Mouse (Mus musculus): ENCODE results near the gene Gjc2.
A peak's percentile ranks its signal among the peaks of the same experiment; 100 is the strongest.
"Not testable (repeated sequence)": the region's sequence is repeated elsewhere in the genome, so short reads cannot be mapped to it uniquely, and the experiment has no call there.

Gene Gjc2

DNA sequence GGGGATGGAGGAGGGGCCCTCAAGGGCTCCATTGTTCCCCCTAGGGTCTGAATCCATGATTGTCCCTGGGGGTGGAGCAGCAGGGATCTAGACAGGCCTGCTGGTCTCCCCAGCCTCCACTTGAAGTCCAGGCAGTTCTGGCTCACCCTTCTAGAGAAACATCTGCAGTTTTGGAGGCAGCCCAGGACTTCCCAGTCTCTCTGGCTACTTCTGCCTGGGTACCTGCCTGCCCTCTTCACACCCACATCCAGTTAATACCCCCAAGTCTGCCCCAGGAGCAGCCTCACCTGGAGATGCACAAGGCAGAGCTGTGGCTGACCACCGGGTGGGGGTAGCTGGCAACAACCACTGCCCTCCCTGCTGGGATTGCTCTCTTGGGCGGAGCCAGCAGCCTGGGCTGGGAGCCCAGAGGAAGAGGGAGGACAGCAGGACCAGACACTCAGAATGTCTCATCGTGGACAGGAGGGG is at the start of gene Gjc2:
TSS of gene Gjc2 (minus strand) at position 350 of the 468 bp plus-strand sequence.
- DNase-seq, result peak; percentile 53

DNA sequence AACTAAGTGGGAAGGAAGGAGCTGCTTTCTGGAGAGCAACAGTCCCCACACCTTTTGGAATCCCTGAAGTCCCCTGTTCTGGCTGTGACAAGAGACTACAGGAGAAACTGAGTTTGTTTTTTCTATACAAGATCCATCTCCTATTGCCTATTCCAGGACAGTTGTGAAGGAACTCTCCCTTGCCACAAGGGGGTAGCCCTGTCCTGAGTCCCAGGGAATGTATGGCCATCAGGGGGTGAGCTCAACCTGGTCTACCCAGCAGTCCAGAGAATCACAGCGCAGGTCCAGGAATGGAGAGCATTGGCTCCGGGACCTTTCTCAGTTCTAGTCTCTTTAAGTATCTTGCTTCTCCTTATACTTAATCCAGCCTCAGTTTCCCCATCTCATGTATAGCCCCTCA is 49.8 kb upstream of the Gjc2 start:
- no peak for DNase-seq

DNA sequence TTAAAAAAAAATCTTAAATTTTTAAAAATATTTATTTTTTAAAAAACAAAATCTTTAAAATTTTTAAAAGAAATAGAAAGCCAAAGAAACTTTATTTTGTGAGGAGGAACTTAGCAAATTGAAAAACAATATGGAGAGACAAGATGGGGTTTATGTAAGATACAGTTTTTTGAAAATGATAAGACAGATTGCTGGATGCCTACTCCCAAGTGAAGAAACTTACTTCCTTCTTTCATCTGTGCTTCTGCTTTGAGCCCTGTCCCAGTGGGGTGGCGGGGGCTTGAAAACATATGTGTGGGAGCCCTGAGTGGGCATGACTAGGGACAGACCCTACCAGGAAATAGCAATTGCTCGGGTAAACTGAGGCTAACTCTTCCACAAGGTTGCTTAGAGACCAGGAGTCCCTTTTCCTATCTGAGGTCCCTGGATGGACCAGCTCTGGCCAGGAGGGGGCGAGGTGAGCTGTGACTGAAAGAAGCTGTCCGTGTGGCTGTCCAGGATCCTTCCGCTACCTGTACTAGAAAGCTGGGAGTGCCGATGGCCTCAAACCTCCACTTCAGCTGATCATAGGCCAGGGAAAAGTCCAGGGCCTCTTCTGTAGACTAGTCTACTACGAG is 47.2 kb upstream of the Gjc2 start:
- DNase-seq, result peak; percentile 51

DNA sequence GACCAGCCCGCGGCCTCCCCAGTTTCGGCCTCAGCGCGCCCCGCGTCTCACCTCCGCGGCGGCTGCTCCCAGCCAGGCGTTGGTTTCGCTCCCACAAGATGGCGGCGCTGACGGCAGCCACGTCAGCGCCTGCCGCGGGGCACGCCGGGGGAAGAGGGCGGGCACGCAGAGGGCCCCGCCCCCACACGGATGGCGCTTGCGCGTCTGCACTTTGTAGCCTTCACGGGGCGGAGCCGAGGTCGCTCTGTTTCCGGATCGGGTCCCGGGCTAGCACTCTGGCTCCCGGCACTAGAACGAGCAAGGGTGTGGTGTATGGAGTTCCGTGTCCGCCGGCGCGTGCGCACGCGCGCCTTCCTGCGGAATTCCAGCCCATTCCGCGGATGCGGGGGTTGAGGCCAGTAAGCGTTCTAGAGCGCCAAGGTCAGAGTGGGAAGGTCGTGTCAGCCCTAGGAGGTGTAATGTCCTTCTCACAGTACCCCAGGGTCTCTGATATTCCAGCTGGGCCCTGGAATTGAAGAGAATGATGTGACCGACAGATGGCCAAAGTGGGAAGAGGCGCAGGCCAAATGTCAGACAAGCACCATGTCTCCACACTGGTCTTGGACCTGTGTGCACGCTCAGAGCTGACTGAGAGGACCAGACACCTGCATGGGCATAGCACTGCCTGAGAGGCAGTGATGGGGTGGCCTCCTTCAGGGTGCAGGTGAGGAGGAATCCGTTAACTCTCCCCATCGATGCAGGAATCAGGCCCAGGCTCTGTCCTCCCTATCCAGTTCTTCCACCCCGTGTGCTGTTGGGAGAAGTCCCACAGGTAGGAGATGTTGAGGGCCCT is 45.3 kb upstream of the Gjc2 start, which contains the start of gene Arf1:
TSS of gene Arf1 (minus strand) at position 149 of the 832 bp plus-strand sequence.
- peak; percentile 97 for DNase-seq

DNA sequence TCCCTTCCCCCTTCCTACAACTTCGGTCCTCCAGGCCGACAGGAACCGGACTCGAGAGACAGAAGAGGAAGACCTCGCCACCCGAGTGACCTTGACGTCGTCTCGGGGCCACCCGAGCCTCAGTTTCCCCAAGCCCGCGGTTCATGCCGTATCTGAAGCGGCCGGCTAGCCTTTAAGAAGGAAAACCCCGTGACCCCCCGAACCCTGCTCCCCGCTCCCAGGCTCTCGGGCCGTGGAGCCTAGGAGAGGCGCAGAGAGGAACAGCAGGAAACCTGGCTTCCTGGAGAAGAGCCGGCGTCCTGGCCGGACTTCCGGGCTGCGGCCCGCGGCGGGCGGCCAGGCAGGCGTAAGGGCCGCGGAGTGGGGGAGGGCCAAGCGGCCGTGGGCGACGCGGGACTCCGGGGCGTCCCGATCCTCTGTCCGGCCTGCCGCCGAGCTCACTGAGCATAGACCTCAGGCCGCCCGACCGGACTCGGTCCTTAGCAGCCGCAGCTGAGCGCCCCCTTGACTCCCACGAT is 44.6 kb upstream of the Gjc2 start:
- DNase-seq, result no peak

DNA sequence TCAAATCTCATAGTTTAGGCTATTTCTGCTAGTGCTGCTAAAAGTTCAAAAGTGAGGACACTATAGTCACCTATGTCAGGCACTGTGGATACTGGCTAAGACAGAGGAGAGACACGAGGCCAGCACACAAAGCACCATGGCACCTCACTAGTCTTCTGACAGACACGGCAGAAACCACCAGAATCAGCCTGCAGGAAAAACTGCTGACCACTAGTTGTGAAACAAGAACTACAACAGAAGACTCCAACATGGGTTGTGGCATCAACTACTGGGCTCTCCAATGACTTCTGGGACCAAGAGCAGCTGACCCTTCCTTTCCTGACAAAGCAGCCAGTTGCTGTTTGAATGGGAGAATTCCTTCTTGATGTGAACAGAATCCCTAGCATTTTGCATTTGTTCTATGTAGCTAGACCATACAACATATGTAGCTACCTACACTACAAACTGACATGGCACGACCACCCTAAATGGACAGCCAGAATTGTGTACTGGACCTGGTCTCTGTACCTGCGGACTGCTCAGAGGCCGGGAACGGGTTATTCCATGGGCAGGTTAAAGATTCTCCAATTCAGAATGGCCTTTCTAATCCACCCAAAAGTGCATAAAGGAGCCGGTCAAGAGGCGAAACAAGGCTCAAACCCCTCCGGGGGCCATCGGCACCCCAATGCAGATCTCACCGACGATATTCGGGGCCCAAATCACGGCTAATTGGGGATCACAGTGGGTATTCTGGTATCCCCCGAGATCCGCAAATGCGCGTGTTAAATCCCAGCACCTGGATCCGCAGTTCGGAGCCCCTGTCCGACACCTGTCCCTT is 44.0 kb upstream of the Gjc2 start:
- no peak for DNase-seq

DNA sequence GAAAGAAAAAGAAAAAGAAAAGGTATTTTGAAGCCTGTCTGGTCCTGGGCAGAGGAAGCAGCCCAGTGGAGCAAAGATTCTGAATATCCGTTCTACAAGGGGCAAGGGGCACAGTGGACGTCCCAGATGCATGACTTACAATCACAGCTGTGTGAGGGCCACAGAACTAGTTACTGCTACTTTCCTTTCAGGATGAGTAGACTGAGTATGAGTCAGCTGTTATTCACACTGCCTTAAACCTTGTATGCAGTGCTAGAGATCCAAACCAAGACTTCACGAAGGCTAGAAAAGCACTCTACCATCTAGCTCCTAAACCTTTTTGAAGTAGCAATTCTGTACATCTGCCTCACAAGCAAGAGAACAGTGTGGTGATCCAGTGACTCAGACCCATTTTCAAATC is 43.2 kb upstream of the Gjc2 start:
- no peak for DNase-seq

DNA sequence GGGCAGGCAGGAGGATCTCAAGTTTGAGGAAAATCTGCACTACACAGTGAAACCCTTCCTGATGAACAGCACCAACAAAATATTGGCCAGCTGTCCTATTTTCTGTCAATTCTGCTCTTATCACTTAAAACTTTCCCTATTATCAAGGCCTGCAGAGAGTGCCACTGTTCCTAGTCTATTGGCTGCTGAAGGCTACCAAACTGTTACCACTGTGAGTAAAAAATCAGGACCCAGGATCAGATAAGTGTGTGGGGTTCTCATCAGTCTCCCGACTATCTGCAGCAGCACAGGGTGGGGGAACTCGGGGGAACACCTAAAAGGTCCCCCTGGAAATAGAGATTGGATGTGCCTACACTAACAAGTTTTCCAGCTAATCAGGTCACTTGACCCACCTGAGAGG is 42.2 kb upstream of the Gjc2 start:
- DNase-seq, result no peak

DNA sequence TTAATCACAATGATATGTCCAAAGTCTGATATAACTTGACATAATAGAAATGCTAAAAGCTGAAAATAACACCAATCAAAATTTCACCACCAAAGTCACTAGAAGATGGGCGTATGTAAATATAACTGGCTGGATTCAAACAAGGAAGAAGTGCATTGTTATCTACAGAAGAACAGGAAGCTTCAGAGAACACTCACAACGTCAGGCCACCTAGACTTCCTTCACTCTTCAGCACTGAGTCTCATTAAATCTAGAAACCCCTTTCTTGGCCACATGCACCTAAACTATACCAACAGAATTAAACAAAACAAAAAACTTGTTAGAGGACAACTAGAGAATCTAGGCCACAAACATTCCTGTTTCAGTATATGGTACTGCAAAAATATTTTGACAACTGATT is 41.5 kb upstream of the Gjc2 start:
- DNase-seq, result no peak

DNA sequence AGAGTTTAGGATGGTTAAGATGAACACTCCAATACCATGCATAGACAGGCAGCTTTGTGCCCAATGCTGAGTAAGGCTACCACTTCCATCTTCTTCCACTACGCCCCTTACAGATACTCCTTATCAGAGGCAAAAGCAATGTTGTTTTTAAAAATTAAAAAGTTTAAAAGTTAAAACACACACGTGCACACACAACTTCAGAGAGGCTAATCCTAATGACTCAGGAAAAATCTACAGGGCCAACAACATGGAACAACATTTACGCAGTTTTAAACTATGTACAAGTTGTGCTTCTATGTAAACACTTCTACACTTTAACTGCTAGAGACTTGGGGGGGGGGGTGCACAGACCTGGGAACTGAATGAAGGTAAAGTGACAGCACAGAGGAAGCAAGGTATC is 41.0 kb upstream of the Gjc2 start:
- DNase-seq, result no peak

DNA sequence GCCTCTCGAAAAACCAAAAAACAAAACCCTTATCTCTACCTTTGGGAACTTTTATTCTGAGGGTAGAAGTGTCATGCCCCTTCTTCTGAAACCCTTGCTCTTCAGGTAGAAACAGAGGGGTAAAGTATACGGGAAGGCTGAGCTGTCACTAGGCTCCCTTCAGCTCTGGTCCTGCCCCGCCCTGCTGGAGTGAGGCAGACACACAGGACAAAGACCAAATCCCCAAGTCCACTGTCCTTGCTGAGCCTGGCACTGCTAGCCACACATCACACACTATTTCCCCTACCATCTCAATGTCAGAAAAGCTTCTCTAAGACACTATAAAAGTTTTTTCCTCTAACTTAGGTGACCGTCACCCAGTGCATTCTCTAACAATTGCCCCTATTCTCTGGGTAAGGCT is 39.3 kb upstream of the Gjc2 start:
- no peak for DNase-seq

DNA sequence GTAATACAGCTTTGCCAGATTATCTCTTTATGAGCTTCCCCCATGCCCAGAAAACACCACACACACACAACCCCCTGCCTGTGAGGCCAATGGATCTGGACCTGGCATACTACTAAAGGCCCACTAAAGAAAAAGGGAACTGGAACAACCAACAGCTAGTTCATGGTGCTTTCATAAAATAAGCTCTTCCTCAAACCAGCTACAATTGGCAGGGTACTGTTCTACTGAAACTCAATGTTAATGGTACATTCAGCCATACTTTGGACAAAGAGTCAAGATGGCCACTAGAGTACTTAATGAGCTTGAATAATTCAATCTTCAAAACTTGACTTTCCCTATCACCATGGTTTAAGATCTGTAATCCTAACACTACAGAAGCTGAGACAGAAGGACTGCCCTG is 38.6 kb upstream of the Gjc2 start:
- DNase-seq, result no peak

DNA sequence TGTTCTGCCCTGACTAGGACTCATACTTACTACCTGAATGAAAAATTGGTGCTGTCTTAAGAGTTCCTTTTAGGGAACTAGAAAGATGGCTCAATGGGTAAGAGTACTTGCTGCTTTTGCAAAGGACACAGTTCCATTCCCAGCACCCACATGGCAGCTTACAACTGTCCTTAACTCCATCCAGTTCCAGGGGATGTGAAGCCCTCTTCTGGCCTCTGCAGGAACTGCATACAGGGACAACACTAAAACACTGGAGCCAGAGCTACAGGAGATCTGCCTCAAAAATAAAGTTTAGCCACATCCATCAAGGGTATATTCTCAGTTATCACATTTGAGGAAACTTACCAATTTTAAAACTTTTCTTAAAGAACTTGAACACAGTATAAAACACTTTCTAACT is 36.1 kb upstream of the Gjc2 start:
- DNase-seq, result no peak

DNA sequence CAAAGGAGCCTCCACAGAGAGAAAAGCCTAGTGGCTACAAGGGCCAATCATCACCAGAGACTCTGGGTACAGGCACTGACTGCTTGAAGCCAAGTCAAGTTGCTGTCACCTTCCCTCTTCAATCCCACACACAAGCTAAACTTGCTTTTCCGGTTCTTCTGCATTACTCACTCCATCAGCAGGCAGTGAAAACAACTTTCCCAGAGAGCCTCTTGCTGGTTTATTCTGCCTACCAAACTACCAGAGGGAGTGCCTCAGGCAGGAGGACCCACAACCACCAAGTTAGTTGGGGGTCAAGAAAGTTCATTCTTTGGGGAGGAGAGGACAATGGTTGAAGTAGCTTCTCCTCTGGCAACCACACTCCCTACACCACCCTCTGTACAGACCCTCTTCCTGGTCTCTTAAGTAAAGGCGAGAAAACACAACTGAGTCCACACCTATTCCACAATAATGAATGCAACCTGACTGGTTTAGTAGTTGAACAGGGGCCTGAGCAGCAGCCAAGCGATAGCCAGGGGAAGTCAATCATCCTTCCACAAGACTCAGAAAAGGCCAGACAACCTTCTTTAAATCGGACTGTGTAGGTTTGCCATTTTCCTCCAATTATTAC is 35.5 kb upstream of the Gjc2 start:
- no peak for DNase-seq

DNA sequence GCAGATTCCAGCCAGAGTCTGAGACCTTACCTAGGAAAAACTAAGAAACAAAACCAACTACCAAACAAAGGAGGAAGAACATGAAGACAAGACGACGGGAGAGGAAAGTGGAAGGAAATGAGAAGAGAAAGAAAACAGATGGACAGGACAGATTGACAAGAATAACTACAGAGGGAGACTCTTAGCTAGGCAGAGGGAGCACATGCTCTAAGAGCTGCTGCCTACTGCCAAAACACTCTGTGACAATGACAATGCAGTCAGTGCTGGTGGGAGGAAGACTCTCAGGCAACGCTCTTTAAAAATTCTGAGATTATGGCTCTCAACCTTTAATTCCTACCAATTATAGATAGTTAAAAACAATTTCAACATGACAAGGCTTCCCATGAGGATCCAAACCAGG is 33.9 kb upstream of the Gjc2 start:
- DNase-seq, result peak; percentile 68

DNA sequence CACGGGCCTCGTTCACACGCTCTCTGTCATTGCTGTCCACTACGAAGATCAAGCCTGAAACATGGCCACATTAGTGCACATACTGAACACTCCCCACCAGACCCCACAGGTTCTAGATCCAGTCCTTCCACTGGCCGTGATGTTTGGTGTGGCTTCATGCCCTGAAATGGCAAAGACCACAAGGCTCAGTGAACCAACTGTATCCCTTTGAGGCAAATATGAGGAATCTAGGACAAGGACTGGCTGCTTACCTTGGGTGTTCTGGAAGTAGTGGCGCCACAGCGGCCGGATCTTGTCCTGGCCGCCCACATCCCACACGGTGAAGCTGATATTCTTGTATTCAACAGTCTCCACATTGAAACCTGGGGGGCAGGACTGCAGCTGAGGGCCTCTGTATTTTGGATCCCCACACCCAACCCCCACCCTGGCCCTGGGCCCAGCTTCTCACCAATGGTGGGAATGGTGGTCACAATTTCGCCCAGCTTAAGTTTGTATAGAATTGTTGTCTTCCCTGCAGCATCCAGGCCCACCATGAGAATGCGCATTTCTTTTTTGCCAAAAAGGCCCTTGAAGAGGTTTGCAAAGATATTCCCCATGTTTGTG is 30.0 kb upstream of the Gjc2 start:
- DNase-seq, result no peak

DNA sequence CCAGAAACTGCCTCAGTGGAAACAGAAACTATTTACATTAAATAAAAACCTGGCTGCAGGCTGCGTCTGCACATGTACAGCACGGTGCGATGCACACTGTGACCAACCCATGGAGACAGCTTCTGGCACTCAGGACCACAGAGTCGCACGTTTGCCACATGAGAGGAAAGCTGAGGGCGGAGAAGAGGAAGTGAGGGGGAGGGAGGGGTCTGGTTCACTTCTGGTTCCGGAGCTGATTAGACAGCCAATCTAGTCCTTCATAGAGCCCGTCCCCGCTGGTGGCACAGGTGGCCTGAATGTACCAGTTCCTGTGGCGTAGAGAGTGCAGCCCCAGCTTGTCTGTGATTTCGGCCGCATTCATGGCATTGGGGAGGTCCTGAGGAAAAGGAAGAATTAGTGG is 29.3 kb upstream of the Gjc2 start:
- not testable (repeated sequence) for DNase-seq

DNA sequence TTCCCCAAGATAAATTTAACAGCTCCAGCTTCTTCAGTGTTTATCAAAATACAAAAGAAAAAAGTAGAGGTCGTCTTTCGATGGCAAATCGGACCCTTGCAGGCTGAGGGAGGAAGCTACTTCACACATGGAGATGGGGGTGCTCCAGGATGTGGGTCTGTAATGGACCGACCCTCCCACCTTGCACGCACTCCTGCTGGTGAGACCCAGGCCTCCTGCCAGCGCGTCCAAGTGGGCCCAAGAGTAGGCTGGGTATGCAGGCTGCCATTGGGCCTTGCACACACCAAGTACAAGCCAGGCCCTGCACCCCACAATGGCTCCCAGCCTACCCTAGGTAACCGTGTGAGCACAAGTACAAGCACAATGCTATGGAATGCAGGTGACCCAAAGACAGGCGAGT is 28.5 kb upstream of the Gjc2 start:
- not testable (repeated sequence) for DNase-seq

DNA sequence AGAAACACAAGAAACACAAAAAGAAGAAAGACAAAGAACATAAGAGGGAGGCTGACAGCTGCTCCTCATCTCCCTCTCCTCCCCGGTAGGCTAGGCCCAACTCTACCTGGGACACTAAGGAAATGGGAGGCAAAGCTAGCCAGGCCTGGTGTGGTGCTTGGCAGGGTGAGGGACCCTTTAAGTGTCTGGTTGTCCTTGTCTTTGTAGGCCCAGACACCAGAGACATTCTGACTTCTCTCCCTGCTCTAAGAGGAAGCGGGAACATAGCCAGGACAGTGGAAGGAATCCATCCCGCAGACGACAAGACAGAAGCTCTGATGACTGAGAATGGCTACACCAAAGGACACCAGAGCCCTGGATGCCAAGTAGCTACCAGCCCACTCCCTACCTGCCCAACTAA is 27.0 kb upstream of the Gjc2 start:
- DNase-seq, result no peak

DNA sequence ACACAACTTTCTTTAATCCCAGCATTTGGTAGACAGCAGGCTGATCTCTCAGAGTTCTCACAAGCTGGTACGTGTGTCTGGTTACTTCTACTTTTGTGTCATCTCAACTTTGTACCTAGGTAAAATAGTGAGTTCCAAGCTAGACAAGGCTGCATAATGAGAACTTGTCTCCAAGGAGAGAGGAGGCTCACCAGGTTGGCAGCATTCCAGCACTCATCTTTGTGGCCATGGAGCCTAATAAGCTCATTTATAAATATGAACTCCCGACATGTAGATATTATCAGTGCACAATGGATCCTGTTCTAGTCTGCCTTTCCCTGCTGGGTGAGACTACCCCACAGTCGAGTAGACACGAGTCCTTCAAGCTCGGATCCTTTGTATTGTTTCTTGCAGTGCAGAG is 26.6 kb upstream of the Gjc2 start:
- DNase-seq, result no peak

DNA sequence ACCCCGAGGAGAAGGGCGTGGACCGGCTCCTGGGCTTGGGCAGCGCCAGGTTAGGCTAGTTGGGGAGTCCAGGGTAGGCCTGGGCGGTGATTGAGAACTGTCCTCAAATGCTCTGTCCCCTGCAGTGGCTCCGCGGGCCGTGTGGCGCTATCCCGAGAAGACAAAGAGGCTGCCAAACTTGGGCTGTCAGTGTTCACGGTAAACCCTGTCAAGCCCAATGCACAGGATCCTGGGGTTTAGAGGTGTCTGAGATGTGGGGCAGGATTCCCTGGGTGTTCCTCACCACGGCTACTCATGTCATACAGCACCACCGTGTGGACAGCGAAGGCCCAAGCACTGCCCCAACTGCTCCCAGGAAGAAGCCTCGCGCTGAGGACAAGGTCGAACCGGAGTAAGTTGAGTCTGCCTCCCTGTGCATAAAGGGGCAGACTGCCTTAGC is 26.0 kb upstream of the Gjc2 start:
- DNase-seq, result peak; percentile 54

DNA sequence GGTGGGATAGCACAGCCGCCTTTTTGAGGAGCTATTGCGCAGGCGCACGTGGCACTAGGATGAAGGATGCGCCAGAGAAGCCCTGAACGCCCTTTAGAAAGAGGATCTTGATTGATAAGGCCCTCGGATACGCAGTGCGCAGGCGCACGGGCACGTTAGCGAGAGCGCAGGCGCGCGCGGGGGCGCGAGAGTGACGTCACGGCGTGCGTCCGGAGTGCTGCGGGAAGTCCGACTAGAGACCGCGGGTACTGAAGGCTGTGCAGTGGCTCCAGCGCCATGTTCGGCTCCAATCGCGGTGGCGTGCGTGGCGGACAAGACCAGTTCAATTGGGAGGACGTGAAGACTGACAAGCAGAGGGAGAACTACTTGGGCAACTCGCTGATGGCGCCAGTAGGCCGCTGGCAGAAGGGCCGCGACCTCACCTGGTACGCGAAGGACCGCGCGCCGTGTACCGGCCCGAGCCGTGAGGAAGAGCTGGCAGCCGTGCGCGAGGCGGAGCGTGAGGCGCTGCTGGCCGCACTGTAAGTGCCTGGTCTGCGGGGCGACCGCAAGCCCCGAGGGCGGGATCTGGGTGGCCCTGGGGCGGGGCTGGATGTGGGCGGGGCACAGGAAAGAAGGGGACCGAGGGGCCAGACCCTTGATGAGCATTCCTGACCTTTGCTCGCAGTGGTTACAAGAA is 25.3 kb upstream of the Gjc2 start, which contains the start of gene 2310033P09Rik:
TSS of gene 2310033P09Rik (plus strand) at position 169 of the 679 bp plus-strand sequence.
- DNase-seq, result peak; percentile 95

Measured in right cerebral cortex, adult 18-20 months (tissue).